20 mouse cellular contexts compared by ENCODE assay signal in the genomic region with DNA sequence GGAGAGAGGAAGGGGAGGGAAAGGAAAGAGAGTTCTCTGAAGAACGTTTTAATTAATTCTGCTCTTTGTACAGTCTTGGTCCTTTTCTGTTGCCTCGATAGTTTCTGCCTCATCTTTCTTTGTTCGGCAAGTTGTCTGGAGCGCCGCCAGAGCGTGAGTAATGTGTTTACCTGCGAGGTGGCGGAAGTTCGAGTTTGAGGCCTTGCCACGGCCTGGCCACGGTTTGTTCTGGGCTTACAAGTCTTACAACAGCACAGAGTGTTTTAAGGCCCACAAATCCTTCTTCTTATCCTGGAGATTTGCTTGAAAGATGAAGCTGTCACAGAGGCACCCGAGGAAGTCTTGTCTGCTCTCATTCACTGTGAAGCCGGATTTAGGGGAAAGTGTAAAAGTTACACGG.
DNase-seq lines count a peak whose midpoint lies in the region; ATAC-seq and TF ChIP-seq lines count a peak whose summit lies in the region.
"Had no signal": no experiment of that assay in that cellular context is flagged by ENCODE, and none has a peak within 500 bp of the region (broad histone marks: within the 10 kb centered on the region; RNA-seq: fewer than 3 reads in every experiment).

No protein-coding gene starts in this region.

- H3K36me3 ChIP-seq in liver, postnatal 0 days (replicated peaks; ENCODE audit: insufficient read depth, low read length) = no peaks in the 10 kb centered on the region
- no peaks in the 10 kb centered on the region for H3K36me3 ChIP-seq in stomach, embryonic 16.5 days (ENCODE audit: control insufficient read depth, insufficient read depth, low read length)
- H3K36me3 ChIP-seq: embryonic facial prominence, embryonic 15.5 days; hindbrain, embryonic 10.5 days; intestine, embryonic 15.5 days; limb, embryonic 12.5 days; lung, embryonic 15.5 days; midbrain, embryonic 12.5 days had no signal

- TF ChIP-seq EP300 in liver, postnatal 0 days (IDR thresholded peaks at IDR 0.05; ENCODE audit: low read depth) = no peak

- 72% methylated on average over 14 of the region's 14 CpGs for WGBS in liver, postnatal 0 days (ENCODE audit: insufficient replicate concordance)
- 25% methylated on average over 14 of the region's 14 CpGs for WGBS in stomach, embryonic 16.5 days

- H3K4me1 ChIP-seq in liver, postnatal 0 days (ENCODE audit: insufficient read depth) = no peaks in the 10 kb centered on the region
- peaks cover 4% of the 10 kb centered on the region; the same call in 1 of the 2 replicates for H3K4me1 ChIP-seq in stomach, embryonic 16.5 days (ENCODE audit: control insufficient read depth, insufficient read depth, low read length)
- H3K4me1 ChIP-seq: embryonic facial prominence, embryonic 15.5 days; hindbrain, embryonic 10.5 days; intestine, embryonic 15.5 days; lung, embryonic 15.5 days; midbrain, embryonic 12.5 days had no signal

- H3K27ac ChIP-seq in liver, postnatal 0 days (ENCODE audit: low read depth) = no peak overlapping the region
- no peak overlapping the region for H3K27ac ChIP-seq in stomach, embryonic 16.5 days (ENCODE audit: low read length)
- H3K27ac ChIP-seq: embryonic facial prominence, embryonic 15.5 days; hindbrain, embryonic 10.5 days; intestine, embryonic 15.5 days; limb, embryonic 12.5 days; lung, embryonic 15.5 days; midbrain, embryonic 12.5 days had no signal

- ATAC-seq in liver, postnatal 0 days = no peak
- ATAC-seq in stomach, embryonic 16.5 days (ENCODE audit: insufficient read depth, low FRiP score) = no peak; the same call in 1 of the 2 replicates
- ATAC-seq: forebrain, embryonic 14.5 days; intestine, embryonic 15.5 days had no signal

- H3K9me3 ChIP-seq in liver, postnatal 0 days (ENCODE audit: low read length) = no peaks in the 10 kb centered on the region
- no peaks in the 10 kb centered on the region for H3K9me3 ChIP-seq in stomach, embryonic 16.5 days (replicated peaks; ENCODE audit: control insufficient read depth, low read length)
- H3K9me3 ChIP-seq: embryonic facial prominence, embryonic 15.5 days; hindbrain, embryonic 10.5 days; intestine, embryonic 15.5 days; limb, embryonic 12.5 days; lung, embryonic 15.5 days; midbrain, embryonic 12.5 days had no signal

- no peak for TF ChIP-seq CTCF in liver, postnatal 0 days (IDR thresholded peaks at IDR 0.05; ENCODE audit: low read depth)

- H3K9ac ChIP-seq in liver, postnatal 0 days (replicated peaks) = no peak overlapping the region
- no peak overlapping the region for H3K9ac ChIP-seq in stomach, embryonic 16.5 days (ENCODE audit: low read length)
- H3K9ac ChIP-seq: embryonic facial prominence, embryonic 15.5 days; intestine, embryonic 15.5 days; limb, embryonic 12.5 days; lung, embryonic 15.5 days; midbrain, embryonic 12.5 days had no signal

- DNase-seq in cerebellum, postnatal 25 days = peak; percentile 11 to 34
- DNase-seq in cerebellum, adult 18-20 months = no peak
- DNase-seq in liver (peak; percentile 9), R1 (ENCODE audit: low read depth, low spot score) (peak; percentile 26)
- DNase-seq in liver, postnatal 0 days = no peak
- DNase-seq in spleen, adult 12 weeks (ENCODE audit: low spot score) = no peak
- DNase-seq in heart, adult 8-10 months (ENCODE audit: low spot score) = no peak
- DNase-seq: cerebellum, adult 8-10 months; gastrocnemius, postnatal 10 days; layer of hippocampus, adult 9-11 months; thymus, postnatal 4 days had no signal

- no peak overlapping the region for H3K4me3 ChIP-seq in liver, postnatal 0 days (ENCODE audit: low read depth, low read length)
- no peak overlapping the region for H3K4me3 ChIP-seq in stomach, embryonic 16.5 days (replicated peaks; ENCODE audit: low read length)
- H3K4me3 ChIP-seq: embryonic facial prominence, embryonic 15.5 days; hindbrain, embryonic 10.5 days; intestine, embryonic 15.5 days; limb, embryonic 12.5 days; lung, embryonic 15.5 days; midbrain, embryonic 12.5 days had no signal

- no peaks in the 10 kb centered on the region for H3K27me3 ChIP-seq in liver, postnatal 0 days (ENCODE audit: insufficient read depth, low read length)
- no peaks in the 10 kb centered on the region; the same call in 1 of the 2 replicates for H3K27me3 ChIP-seq in stomach, embryonic 16.5 days (ENCODE audit: control insufficient read depth, insufficient read depth, low read length)
- H3K27me3 ChIP-seq: embryonic facial prominence, embryonic 15.5 days; intestine, embryonic 15.5 days; limb, embryonic 12.5 days; lung, embryonic 15.5 days; midbrain, embryonic 12.5 days had no signal

- H3K4me2 ChIP-seq in liver, postnatal 0 days (ENCODE audit: low read depth, low read length) = no peak overlapping the region
- peak overlapping the region; percentile 41 for H3K4me2 ChIP-seq in stomach, embryonic 16.5 days (ENCODE audit: low read depth, low read length)
- H3K4me2 ChIP-seq: embryonic facial prominence, embryonic 15.5 days; heart, embryonic 11.5 days; intestine, embryonic 15.5 days; limb, embryonic 12.5 days; lung, embryonic 15.5 days; midbrain, embryonic 12.5 days had no signal

Comparison
In these comparisons a context has a peak if more than half of its experiments do, and no peak if none do; other contexts are left out.
1. DNase-seq: peak in cerebellum, postnatal 25 days (2 of 2), liver (single experiment) and R1 (single experiment); none in cerebellum, adult 18-20 months (0 of 2), liver, postnatal 0 days (single experiment), spleen, adult 12 weeks (single experiment) and heart, adult 8-10 months (single experiment).